Mouse (Mus musculus) cerebellum, adult 2 months (tissue): ENCODE data around the gene Atp5g2.

Experiments
- CTCF ChIP-seq: fragments of 200-500 bp; IDR thresholded peaks from 2 replicates; pipeline ENCODE4 v1.5.1; 2011; ENCODE audit warnings: low read depth, mild to moderate bottlenecking, control low read depth, low read length, moderate library complexity, borderline replicate concordance; ENCODE audit not compliant: insufficient read depth
- POLR2A ChIP-seq: fragments of 200-500 bp; IDR thresholded peaks from 2 replicates; pipeline ENCODE4 v1.6.1; 2011; ENCODE audit warnings: low read length, control low read depth, borderline replicate concordance; ENCODE audit not compliant: insufficient read depth

GRCm38 (mm10) chr15:102624970-102625686, 47.0 kb downstream of the Atp5g2 start, which contains the start of the genes Gm28047 and Atf7:
- TF ChIP-seq POLR2A (peak; percentile 65; the same call in 1 of the 2 replicates), CTCF (no peak)
